Mouse (Mus musculus): Measurements from ENCODE around the gene Stat5b.

GRCm38 (mm10) chr11:100839523-100839922 lies 11.0 kb downstream of the Stat5b start:
- TF ChIP-seq CTCF (IDR thresholded peaks at IDR 0.05) (no peak), EP300 (IDR thresholded peaks at IDR 0.05) (no peak)
